Mouse (Mus musculus): ENCODE data around the gene Itpkb. TPM values are rescaled to one million over a fixed set of nuclear protein-coding genes. Genes with fewer than 3 reads are reported as not detected.

The Itpkb gene
- polyA plus RNA-seq, 1 experiment from 2014 or later = 6.8 TPM

DNA sequence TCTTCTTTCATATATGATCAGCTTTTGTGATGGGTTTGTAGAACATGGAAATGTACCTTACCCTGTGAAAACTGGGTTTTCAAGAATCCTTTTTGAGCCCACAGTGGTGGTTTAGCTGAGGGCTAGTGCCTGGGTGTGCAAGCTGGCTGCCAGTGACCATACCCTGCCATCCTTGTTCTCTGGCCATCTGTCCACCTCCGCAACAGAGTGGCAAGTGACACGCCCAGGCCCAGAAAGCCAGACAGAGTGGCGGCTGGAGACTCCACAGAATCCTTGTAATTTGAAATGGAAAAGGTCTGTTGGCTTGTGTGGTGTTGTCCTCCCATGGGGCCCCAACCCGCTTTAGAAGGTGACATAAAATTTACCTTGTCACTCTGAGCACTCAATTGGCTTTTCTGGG, 31.9 kb downstream of the Itpkb start:
- no peak overlapping the region for H3K27ac ChIP-seq
- WGBS = 98% methylated on average over 4 of the region's 4 CpGs
- peaks cover 54% of the 10 kb centered on the region for H3K4me1 ChIP-seq (replicated peaks; ENCODE audit: insufficient read depth, low read length)
- H3K9ac ChIP-seq (ENCODE audit: low read depth, low read length) = no peak overlapping the region
- ATAC-seq (replicated peaks; ENCODE audit: low FRiP score, low read depth) (no peak), DNase-seq (ENCODE audit: low spot score) (no peak)
- no peak overlapping the region for H3K4me2 ChIP-seq (ENCODE audit: low read length)
- no peaks in the 10 kb centered on the region for H3K9me3 ChIP-seq (replicated peaks; ENCODE audit: low read length)
- no peak for TF ChIP-seq CTCF (IDR thresholded peaks at IDR 0.05; ENCODE audit: low read depth)
- H3K4me3 ChIP-seq (replicated peaks; ENCODE audit: low read depth, low read length) = no peak overlapping the region
- no peaks in the 10 kb centered on the region for H3K36me3 ChIP-seq (ENCODE audit: insufficient read depth, low read length)
- H3K27me3 ChIP-seq (ENCODE audit: insufficient read depth, low read length) = no peaks in the 10 kb centered on the region

DNA sequence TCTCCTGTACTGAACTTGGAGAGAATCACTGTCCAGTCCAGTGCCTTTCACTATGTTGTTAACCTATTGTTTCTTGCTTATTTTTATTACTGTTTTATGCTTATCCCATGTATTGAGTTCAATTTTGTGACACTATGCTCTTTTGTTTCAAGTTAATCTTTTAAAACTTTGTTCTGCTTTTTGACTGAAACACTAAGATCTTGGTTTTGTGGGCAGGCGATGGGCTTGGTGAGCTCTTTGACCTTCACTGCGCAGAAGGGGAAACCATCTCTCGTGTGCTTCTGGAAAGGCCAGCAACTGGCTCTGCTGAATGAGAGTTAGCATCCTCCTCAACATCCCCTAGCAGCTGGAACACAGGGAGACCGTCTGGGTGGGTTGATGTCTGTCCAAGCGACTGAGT, 32.6 kb downstream of the Itpkb start:
- WGBS = 78% methylated on average over 5 of the region's 5 CpGs
- Histone ChIP-seq H3K36me3 (ENCODE audit: insufficient read depth, low read length) (no peaks in the 10 kb centered on the region), H3K4me3 (replicated peaks; ENCODE audit: low read depth, low read length) (no peak overlapping the region), H3K4me2 (ENCODE audit: low read length) (no peak overlapping the region), H3K9ac (ENCODE audit: low read depth, low read length) (no peak overlapping the region), H3K27ac (peak overlapping the region; percentile 60), H3K4me1 (replicated peaks; ENCODE audit: insufficient read depth, low read length) (peaks cover 52% of the 10 kb centered on the region), H3K27me3 (ENCODE audit: insufficient read depth, low read length) (no peaks in the 10 kb centered on the region), H3K9me3 (replicated peaks; ENCODE audit: low read length) (no peaks in the 10 kb centered on the region)
- DNase-seq (ENCODE audit: low spot score) (no peak), ATAC-seq (replicated peaks; ENCODE audit: low FRiP score, low read depth) (no peak)
- TF ChIP-seq CTCF (IDR thresholded peaks at IDR 0.05; ENCODE audit: low read depth) = no peak

DNA sequence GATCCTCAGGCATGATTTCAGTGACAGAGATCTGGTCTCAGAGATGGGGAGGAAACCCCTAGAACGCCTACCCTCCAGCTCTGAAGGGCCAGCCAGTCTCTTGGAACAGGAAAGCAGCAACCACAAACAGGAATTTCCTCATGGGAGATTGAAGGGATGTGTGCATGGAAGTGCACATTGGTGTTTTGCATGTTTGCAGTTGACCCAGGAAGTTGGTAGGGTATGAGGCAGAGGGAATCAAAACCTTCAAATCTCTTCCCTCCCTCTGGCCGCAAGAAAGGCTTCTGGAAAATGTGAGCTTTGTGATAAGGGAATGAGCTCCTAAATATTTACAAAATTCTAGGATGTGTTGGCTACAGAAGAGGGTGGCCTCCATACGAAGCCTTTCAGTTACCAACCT, 33.0 kb downstream of the Itpkb start:
- DNase-seq (ENCODE audit: low spot score) (no peak), ATAC-seq (replicated peaks; ENCODE audit: low FRiP score, low read depth) (no peak)
- no peaks in the 10 kb centered on the region for H3K36me3 ChIP-seq (ENCODE audit: insufficient read depth, low read length)
- H3K4me2 ChIP-seq (ENCODE audit: low read length) = peak overlapping the region; percentile 23; the same call in 1 of the 2 replicates
- peaks cover 51% of the 10 kb centered on the region for H3K4me1 ChIP-seq (replicated peaks; ENCODE audit: insufficient read depth, low read length)
- H3K4me3 ChIP-seq (replicated peaks; ENCODE audit: low read depth, low read length) = no peak overlapping the region
- WGBS = 74% methylated on average over 3 of the region's 3 CpGs
- H3K9ac ChIP-seq (ENCODE audit: low read depth, low read length) = no peak overlapping the region
- no peaks in the 10 kb centered on the region for H3K27me3 ChIP-seq (ENCODE audit: insufficient read depth, low read length)
- peak overlapping the region; percentile 60 for H3K27ac ChIP-seq
- no peaks in the 10 kb centered on the region for H3K9me3 ChIP-seq (replicated peaks; ENCODE audit: low read length)
- no peak for TF ChIP-seq CTCF (IDR thresholded peaks at IDR 0.05; ENCODE audit: low read depth)

DNA sequence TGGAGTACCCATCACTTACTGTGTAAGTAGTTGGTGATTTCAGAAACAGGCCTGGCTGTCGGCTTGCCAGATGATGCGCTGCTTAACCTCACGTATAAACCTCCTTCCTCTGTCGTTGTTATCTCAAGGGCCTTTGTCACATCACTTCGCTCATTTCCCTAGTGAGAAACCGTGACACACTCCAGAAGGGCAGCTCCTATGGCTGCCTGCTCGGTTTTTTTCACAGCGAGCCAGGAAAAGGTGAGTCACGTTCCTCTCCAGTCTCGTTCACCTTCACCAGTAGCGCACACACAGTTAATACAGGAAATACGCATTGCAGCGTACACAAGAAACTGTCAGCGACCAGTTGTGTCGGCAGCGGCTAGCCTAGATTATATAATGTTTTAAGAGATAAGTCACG, 33.7 kb downstream of the Itpkb start:
- H3K4me1 ChIP-seq (replicated peaks; ENCODE audit: insufficient read depth, low read length) = peaks cover 49% of the 10 kb centered on the region
- H3K27ac ChIP-seq = peak overlapping the region; percentile 60
- H3K27me3 ChIP-seq (ENCODE audit: insufficient read depth, low read length) = no peaks in the 10 kb centered on the region
- ATAC-seq (replicated peaks; ENCODE audit: low FRiP score, low read depth) = no peak
- no peaks in the 10 kb centered on the region for H3K36me3 ChIP-seq (ENCODE audit: insufficient read depth, low read length)
- WGBS = 36% methylated on average over 17 of the region's 17 CpGs
- H3K4me2 ChIP-seq (ENCODE audit: low read length) = peak overlapping the region; percentile 23; the same call in 1 of the 2 replicates
- DNase-seq (ENCODE audit: low spot score) = no peak
- H3K4me3 ChIP-seq (replicated peaks; ENCODE audit: low read depth, low read length) = no peak overlapping the region
- H3K9me3 ChIP-seq (replicated peaks; ENCODE audit: low read length) = no peaks in the 10 kb centered on the region
- no peak overlapping the region for H3K9ac ChIP-seq (ENCODE audit: low read depth, low read length)
- TF ChIP-seq CTCF (IDR thresholded peaks at IDR 0.05; ENCODE audit: low read depth) = no peak

DNA sequence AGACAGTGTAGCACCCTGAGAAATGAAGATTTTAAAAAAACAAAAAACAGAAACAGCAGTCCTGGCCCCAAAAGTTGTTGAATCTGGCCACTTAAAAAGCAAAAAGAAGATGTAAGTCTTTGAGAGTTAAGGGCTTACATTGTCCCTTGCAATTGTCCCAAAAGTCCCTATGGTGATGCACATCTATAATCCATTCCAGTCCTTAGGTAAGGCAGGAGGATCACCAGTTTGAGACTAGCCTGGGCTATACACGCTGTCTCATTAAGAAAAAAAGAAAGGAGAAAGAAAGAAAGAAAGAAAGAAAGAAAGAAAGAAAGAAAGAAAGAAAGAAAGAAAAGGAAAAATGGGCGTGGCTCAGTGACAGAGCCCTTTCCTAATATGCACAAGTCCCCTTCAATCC, 34.4 kb downstream of the Itpkb start:
- no peaks in the 10 kb centered on the region for H3K9me3 ChIP-seq (replicated peaks; ENCODE audit: low read length)

DNA sequence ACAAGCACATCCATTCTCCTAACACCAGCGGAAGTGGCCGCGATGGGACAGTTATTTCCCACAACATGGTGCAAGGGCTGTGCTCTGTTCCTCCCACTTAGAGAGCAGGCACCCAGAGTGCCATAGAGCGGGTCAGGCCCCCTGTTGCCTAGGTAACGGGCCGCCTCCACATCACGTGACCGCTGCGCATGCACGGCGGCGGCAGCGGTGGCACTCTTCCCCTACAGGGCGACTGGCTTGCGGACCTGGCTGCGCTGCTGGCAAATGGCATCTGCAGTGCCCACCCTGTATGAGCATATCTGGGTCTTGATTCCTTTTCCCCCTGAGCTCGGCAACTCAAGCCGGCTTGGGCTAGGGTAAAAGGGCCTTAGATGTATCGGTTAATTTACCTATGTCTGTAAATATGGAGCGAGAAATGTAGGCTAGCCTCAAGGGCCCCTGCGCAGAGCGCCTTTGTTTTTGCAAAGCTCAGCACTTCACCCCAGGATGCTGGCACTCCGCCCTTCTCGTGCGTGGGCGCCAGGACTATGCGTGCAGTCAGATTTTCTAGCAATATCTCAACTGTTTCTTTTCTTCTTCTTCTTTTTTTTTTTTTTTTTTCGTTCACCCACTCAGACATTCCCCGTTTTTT, 35.0 kb downstream of the Itpkb start:
- H3K4me2 ChIP-seq (ENCODE audit: low read length) = peak overlapping the region; percentile 69
- peak overlapping the region; percentile 47; the same call in 1 of the 2 replicates for H3K9ac ChIP-seq (ENCODE audit: low read depth, low read length)
- H3K4me1 ChIP-seq (replicated peaks; ENCODE audit: insufficient read depth, low read length) = peaks cover 49% of the 10 kb centered on the region
- DNase-seq (ENCODE audit: low spot score) (peak; percentile 93), ATAC-seq (replicated peaks; ENCODE audit: low FRiP score, low read depth) (peak; percentile 89)
- no peaks in the 10 kb centered on the region for H3K27me3 ChIP-seq (ENCODE audit: insufficient read depth, low read length)
- H3K36me3 ChIP-seq (ENCODE audit: insufficient read depth, low read length) = no peaks in the 10 kb centered on the region
- no peaks in the 10 kb centered on the region for H3K9me3 ChIP-seq (replicated peaks; ENCODE audit: low read length)
- peak overlapping the region; percentile 28 for H3K4me3 ChIP-seq (replicated peaks; ENCODE audit: low read depth, low read length)
- peak overlapping the region; percentile 71 for H3K27ac ChIP-seq
- peak; percentile 29; the same call in 1 of the 2 replicates for TF ChIP-seq CTCF (IDR thresholded peaks at IDR 0.05; ENCODE audit: low read depth)
- 3% methylated on average over 29 of the region's 29 CpGs for WGBS

More for the DNA sequence above, 34.4 kb downstream of the Itpkb start:
- Histone ChIP-seq H3K9ac (ENCODE audit: low read depth, low read length) (no peak overlapping the region), H3K4me3 (replicated peaks; ENCODE audit: low read depth, low read length) (peak overlapping the region; percentile 28), H3K4me2 (ENCODE audit: low read length) (peak overlapping the region; percentile 69), H3K27ac (0 out of 2 replicates have a peak overlapping the region, but pooled peaks have one; percentile 71), H3K36me3 (ENCODE audit: insufficient read depth, low read length) (no peaks in the 10 kb centered on the region), H3K4me1 (replicated peaks; ENCODE audit: insufficient read depth, low read length) (peaks cover 49% of the 10 kb centered on the region), H3K27me3 (ENCODE audit: insufficient read depth, low read length) (no peaks in the 10 kb centered on the region)
- no peak for TF ChIP-seq CTCF (IDR thresholded peaks at IDR 0.05; ENCODE audit: low read depth)
- WGBS = 20% methylated on average over 2 of the region's 2 CpGs
- DNase-seq (ENCODE audit: low spot score) (no peak), ATAC-seq (replicated peaks; ENCODE audit: low FRiP score, low read depth) (0 out of 2 replicates have a peak, but pooled peaks have one; percentile 2)

Data from kidney, postnatal 0 days (tissue).